Mouse (Mus musculus): ENCODE measurements around the gene Ffar2.

The Ffar2 gene

DNA sequence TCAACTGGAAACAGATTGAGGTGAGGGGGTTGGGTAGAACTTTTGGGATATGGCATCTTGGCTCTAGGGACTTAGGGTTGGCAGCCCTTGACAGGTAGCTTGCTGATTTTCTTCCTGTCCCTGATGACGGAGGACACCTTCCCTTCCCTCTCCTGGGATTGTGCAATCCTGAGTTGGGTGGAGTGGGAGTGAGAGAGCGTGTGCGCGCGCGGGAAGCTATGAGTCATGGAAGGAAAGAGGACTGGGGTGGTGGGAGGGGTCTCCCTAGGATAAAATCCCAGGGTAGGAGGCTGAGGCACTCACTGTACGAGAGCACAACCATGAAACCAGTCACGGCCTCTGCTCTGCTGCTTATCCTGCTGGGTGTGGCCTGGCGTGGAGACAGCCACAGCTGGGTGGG lies 47.5 kb downstream of the Ffar2 start:
- DNase-seq (ENCODE audit: low read depth, low spot score): no peak

DNA sequence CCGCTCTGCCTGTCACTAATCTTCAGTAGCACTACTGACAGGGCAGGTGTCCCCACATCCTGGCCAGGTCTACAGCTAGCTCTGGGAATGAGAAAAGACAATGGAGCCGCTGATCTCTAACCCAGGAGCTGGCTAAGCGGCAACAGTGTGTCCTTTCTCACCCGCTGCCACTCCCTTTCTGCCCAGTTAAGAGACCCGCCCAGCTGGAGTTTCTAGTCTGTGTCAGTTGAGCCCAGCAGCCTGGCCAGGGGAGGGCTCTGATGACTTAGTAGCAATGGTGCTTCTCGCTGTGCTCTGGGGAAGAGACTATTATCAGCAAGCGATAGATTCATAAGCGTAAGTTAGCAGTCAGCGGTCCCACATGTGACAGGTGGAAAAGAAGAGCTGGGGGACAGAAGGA lies 54.3 kb downstream of the Ffar2 start:
- DNase-seq (ENCODE audit: low read depth, low spot score): no peak

Data from brain, embryonic 18.5 days (tissue).